Mouse (Mus musculus): ENCODE results near the gene Rec8. TPM values are rescaled to one million over a fixed set of nuclear protein-coding genes. Genes with fewer than 3 reads are reported as not detected.

Rec8 gene
- total and polyA plus RNA-seq, 3 experiments = not detected

GRCm38 (mm10) chr14:55589771-55590448 is 27.9 kb upstream of the Rec8 start (continued):
- TF ChIP-seq GABPA (IDR thresholded peaks at IDR 0.05; ENCODE audit: insufficient replicate concordance, low read depth, low read length) (no peak), ELF1 (IDR thresholded peaks at IDR 0.05; ENCODE audit: low read depth, low read length) (0 out of 2 replicates have a peak, but pooled peaks have one; percentile 32), MAFK (IDR thresholded peaks at IDR 0.05; ENCODE audit: insufficient replicate concordance, low read length) (peak; percentile 39; the same call in 1 of the 2 replicates), E2F4 (IDR thresholded peaks at IDR 0.05; ENCODE audit: insufficient replicate concordance, low read depth, low read length) (0 out of 2 replicates have a peak, but pooled peaks have one; percentile 33), POLR2AphosphoS2 (IDR thresholded peaks at IDR 0.05; ENCODE audit: low read depth, low read length) (no peak), HCFC1 (IDR thresholded peaks at IDR 0.05; ENCODE audit: low read depth, low read length) (no peak), CHD1 (IDR thresholded peaks at IDR 0.05; ENCODE audit: low read depth, low read length) (no peak; the same call in 1 of the 2 replicates), MAX (IDR thresholded peaks at IDR 0.05; ENCODE audit: low read length) (no peak), EP300 (IDR thresholded peaks at IDR 0.05; ENCODE audit: low read length) (peak; percentile 49)

DNA sequence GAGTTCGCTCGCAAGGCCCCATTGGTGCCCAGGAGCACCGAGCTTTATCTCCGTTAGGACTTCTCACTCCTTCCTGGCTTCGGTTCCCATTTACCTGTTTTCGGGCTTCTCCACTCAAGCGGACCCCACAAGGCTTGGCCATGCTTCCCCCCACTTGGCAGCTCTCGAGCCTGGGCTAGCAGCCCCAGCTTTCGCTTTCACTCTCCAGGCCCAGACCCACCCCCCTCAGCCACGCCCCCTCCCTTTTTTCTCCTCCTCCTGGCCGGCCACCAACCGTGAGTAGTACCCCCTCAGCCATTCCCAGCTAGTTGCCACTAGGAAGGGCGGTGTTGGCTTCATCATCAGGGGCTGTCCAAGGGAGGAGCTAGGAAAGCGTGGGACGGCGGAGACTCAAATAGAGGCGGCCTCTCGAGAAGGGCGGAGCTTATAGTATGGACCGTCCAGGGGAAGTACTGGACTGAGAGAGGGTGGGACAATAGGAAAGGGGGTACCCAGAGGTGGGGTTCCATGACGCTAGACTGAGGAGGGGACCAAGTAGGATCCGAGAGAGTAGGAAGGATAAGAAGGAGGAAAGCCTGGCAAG is 27.0 kb upstream of the Rec8 start, which contains the start of gene Psme2:
Gene Psme2 (minus strand): TSS at position 366 of the 583 bp plus-strand sequence.
- DNase-seq (ENCODE audit: extremely low read depth) = peak; percentile 98
- in situ Hi-C loops (cut with MboI; ENCODE audit: low pct_ligation_motif_present, low pct_unique_long_range_greater_than_20kb, low sequenced_read_pairs) = no loop called here
- Histone ChIP-seq H3K4me3 (replicated peaks in 1 of 3; ENCODE audit: low read depth in 2 of 3, low read length in 2 of 3, poor library complexity in 1 of 3) (peak within 1 kb of the TSS; percentile 79 to 94 (median 91)), H3K27me3 (replicated peaks) (no peaks in the 10 kb centered on the region), H3K79me2 (replicated peaks; ENCODE audit: control insufficient read depth, extremely low read depth, insufficient read depth, poor library complexity, severe bottlenecking) (peaks cover 35% of the 10 kb centered on the region), H3K36me3 (replicated peaks in 1 of 2; ENCODE audit: control insufficient read depth in 1 of 2, insufficient read depth in 1 of 2, low read length in 1 of 2) (peaks cover 37 to 56% of the 10 kb centered on the region in 2 experiments), H3K9ac (ENCODE audit: insufficient read depth, low read depth) (peak within 1 kb of the TSS; percentile 89), H3K9me3 (replicated peaks; ENCODE audit: low read length) (no peaks in the 10 kb centered on the region), H3K27ac (ENCODE audit: insufficient read depth, low read depth) (peak within 1 kb of the TSS; percentile 97), H3K4me2 (ENCODE audit: insufficient read depth, low read depth, poor library complexity, severe bottlenecking) (peak within 1 kb of the TSS; percentile 96), H3K4me1 (ENCODE audit: control insufficient read depth in 1 of 2, insufficient read depth in 2 of 2) (peaks cover 0 to 51% of the 10 kb centered on the region in 2 experiments; a peak in 3 of 4 replicates)
- dilution Hi-C loops (cut with MboI; ENCODE audit: extremely low pct_ligation_motif_present, extremely low pct_unique_long_range_greater_than_20kb, low sequenced_read_pairs) = no loop called here
- TF ChIP-seq RAD21 (IDR thresholded peaks at IDR 0.05; ENCODE audit: low read depth, low read length) (no peak), ETS1 (conservative IDR thresholded peaks at IDR 0.05; ENCODE audit: low read depth, low read length) (peak; percentile 51), EP300 (IDR thresholded peaks at IDR 0.05; ENCODE audit: low read length) (no peak), BHLHE40 (IDR thresholded peaks at IDR 0.05; ENCODE audit: low read depth, low read length) (no peak), MAFK (IDR thresholded peaks at IDR 0.05; ENCODE audit: insufficient replicate concordance, low read length) (no peak), ELF1 (IDR thresholded peaks at IDR 0.05; ENCODE audit: low read depth, low read length) (peak; percentile 26; the same call in 1 of the 2 replicates), CTCF (conservative IDR thresholded peaks at IDR 0.05 in 1 of 2, IDR thresholded peaks at IDR 0.05 in 1 of 2; ENCODE audit: low read depth in 2 of 2, low read length in 2 of 2) (no peak), ZC3H11A (IDR thresholded peaks at IDR 0.05; ENCODE audit: low read depth, low read length) (no peak), SIN3A (IDR thresholded peaks at IDR 0.05; ENCODE audit: low read length) (peak; percentile 18; the same call in 1 of the 2 replicates), GABPA (IDR thresholded peaks at IDR 0.05; ENCODE audit: insufficient replicate concordance, low read depth, low read length) (no peak), MAX (IDR thresholded peaks at IDR 0.05; ENCODE audit: low read length) (peak; percentile 30; the same call in 1 of the 2 replicates), RCOR1 (conservative IDR thresholded peaks at IDR 0.05; ENCODE audit: low read depth, low read length) (no peak), ZKSCAN1 (IDR thresholded peaks at IDR 0.05; ENCODE audit: borderline replicate concordance, low read depth, low read length) (no peak), IRF4 (IDR thresholded peaks at IDR 0.05; ENCODE audit: low read depth, low read length) (peak; percentile 60), TCF12 (IDR thresholded peaks at IDR 0.05; ENCODE audit: low read depth, low read length) (peak; percentile 33; the same call in 1 of the 2 replicates), USF1 (IDR thresholded peaks at IDR 0.05; ENCODE audit: low read depth, low read length) (no peak), MYC (IDR thresholded peaks at IDR 0.05; ENCODE audit: low read depth, low read length) (no peak), ZMIZ1 (IDR thresholded peaks at IDR 0.05; ENCODE audit: low read depth, low read length) (peak; percentile 15), HCFC1 (IDR thresholded peaks at IDR 0.05; ENCODE audit: low read depth, low read length) (no peak), ZNF384 (IDR thresholded peaks at IDR 0.05; ENCODE audit: low read depth, low read length) (no peak), NRF1 (IDR thresholded peaks at IDR 0.05; ENCODE audit: low read depth, low read length) (no peak), CHD2 (IDR thresholded peaks at IDR 0.05; ENCODE audit: low read length) (peak; percentile 56; the same call in 1 of the 2 replicates), MXI1 (IDR thresholded peaks at IDR 0.05; ENCODE audit: low read depth, low read length) (peak; percentile 68; the same call in 1 of the 2 replicates), PAX5 (IDR thresholded peaks at IDR 0.05; ENCODE audit: low read length) (no peak), KAT2A (IDR thresholded peaks at IDR 0.05; ENCODE audit: insufficient replicate concordance, low read length) (no peak), JUND (conservative IDR thresholded peaks at IDR 0.05; ENCODE audit: low read depth, low read length) (no peak), POLR2A (IDR thresholded peaks at IDR 0.05; ENCODE audit: low read depth, low read length) (peak; percentile 69), TBP (conservative IDR thresholded peaks at IDR 0.05; ENCODE audit: low read depth, low read length) (0 out of 2 replicates have a peak, but pooled peaks have one; percentile 1), NELFE (IDR thresholded peaks at IDR 0.05; ENCODE audit: low read depth, low read length) (no peak), SMC3 (IDR thresholded peaks at IDR 0.05; ENCODE audit: low read depth, low read length) (no peak), E2F4 (IDR thresholded peaks at IDR 0.05; ENCODE audit: insufficient replicate concordance, low read depth, low read length) (no peak), USF2 (conservative IDR thresholded peaks at IDR 0.05; ENCODE audit: low read depth, low read length) (no peak), CHD1 (IDR thresholded peaks at IDR 0.05; ENCODE audit: low read depth, low read length) (no peak)

Data from CH12.LX (cell line).